Mouse (Mus musculus): ENCODE measurements around the gene Nup153. TPM values are rescaled to one million over a fixed set of nuclear protein-coding genes. Genes with fewer than 3 reads are reported as not detected.

Nup153 gene
- total RNA-seq, 1 experiment from 2014 or later = 155 TPM

- 0 out of 2 replicates have a peak, but pooled peaks have one; percentile 19 for ATAC-seq (replicated peaks; ENCODE audit: low read depth, poor library complexity, severe bottlenecking)
Measured at GRCm38 (mm10) chr13:46735219-46735807, 7.6 kb upstream of the Nup153 start.

- ATAC-seq (replicated peaks; ENCODE audit: low read depth, poor library complexity, severe bottlenecking) = no peak
Measured at GRCm38 (mm10) chr13:46729998-46730397, 2.3 kb upstream of the Nup153 start.

- no peak for ATAC-seq (replicated peaks; ENCODE audit: low read depth, poor library complexity, severe bottlenecking)
Measured at GRCm38 (mm10) chr13:46728411-46728810, 671 bp upstream of the Nup153 start.

- ATAC-seq (replicated peaks; ENCODE audit: low read depth, poor library complexity, severe bottlenecking) = peak; percentile 63
Measured at GRCm38 (mm10) chr13:46727038-46727836, 503 bp downstream of the Nup153 start.

- no peak for ATAC-seq (replicated peaks; ENCODE audit: low read depth, poor library complexity, severe bottlenecking)
Measured at GRCm38 (mm10) chr13:46726288-46727037, 1.3 kb downstream of the Nup153 start.

- peak; percentile 17; the same call in 1 of the 2 replicates for ATAC-seq (replicated peaks; ENCODE audit: low read depth, poor library complexity, severe bottlenecking)
Measured at GRCm38 (mm10) chr13:46725227-46725626, 2.5 kb downstream of the Nup153 start.

- ATAC-seq (replicated peaks; ENCODE audit: low read depth, poor library complexity, severe bottlenecking) = no peak
Measured at GRCm38 (mm10) chr13:46724371-46724770, 3.4 kb downstream of the Nup153 start.

GRCm38 (mm10) chr13:46721009-46721408 lies 6.7 kb downstream of the Nup153 start:
- ATAC-seq (replicated peaks; ENCODE audit: low read depth, poor library complexity, severe bottlenecking) = no peak

- ATAC-seq (replicated peaks; ENCODE audit: low read depth, poor library complexity, severe bottlenecking) = 0 out of 2 replicates have a peak, but pooled peaks have one; percentile 5
Measured at GRCm38 (mm10) chr13:46718893-46719400, 8.8 kb downstream of the Nup153 start.

- 0 out of 2 replicates have a peak, but pooled peaks have one; percentile 18 for ATAC-seq (replicated peaks; ENCODE audit: low read depth, poor library complexity, severe bottlenecking)
Measured at GRCm38 (mm10) chr13:46715976-46716639, 11.6 kb downstream of the Nup153 start.

- ATAC-seq (replicated peaks; ENCODE audit: low read depth, poor library complexity, severe bottlenecking) = no peak
Measured at GRCm38 (mm10) chr13:46713486-46713885, 14.3 kb downstream of the Nup153 start.

GRCm38 (mm10) chr13:46703138-46703537 lies 24.6 kb downstream of the Nup153 start:
- no peak for ATAC-seq (replicated peaks; ENCODE audit: low read depth, poor library complexity, severe bottlenecking)

- ATAC-seq (replicated peaks; ENCODE audit: low read depth, poor library complexity, severe bottlenecking) = peak; percentile 45; the same call in 1 of the 2 replicates
Measured at GRCm38 (mm10) chr13:46701486-46701885, 26.3 kb downstream of the Nup153 start.

GRCm38 (mm10) chr13:46699372-46699771 lies 28.4 kb downstream of the Nup153 start:
- ATAC-seq (replicated peaks; ENCODE audit: low read depth, poor library complexity, severe bottlenecking) = no peak

GRCm38 (mm10) chr13:46696788-46697187 lies 31.0 kb downstream of the Nup153 start:
- no peak for ATAC-seq (replicated peaks; ENCODE audit: low read depth, poor library complexity, severe bottlenecking)

- no peak for ATAC-seq (replicated peaks; ENCODE audit: low read depth, poor library complexity, severe bottlenecking)
Measured at GRCm38 (mm10) chr13:46695932-46696331, 31.8 kb downstream of the Nup153 start.

- ATAC-seq (replicated peaks; ENCODE audit: low read depth, poor library complexity, severe bottlenecking) = no peak
Measured at GRCm38 (mm10) chr13:46695296-46695908, 32.3 kb downstream of the Nup153 start.

- ATAC-seq (replicated peaks; ENCODE audit: low read depth, poor library complexity, severe bottlenecking) = 0 out of 2 replicates have a peak, but pooled peaks have one; percentile 32
Measured at GRCm38 (mm10) chr13:46690559-46691241, 37.0 kb downstream of the Nup153 start.

- no peak for ATAC-seq (replicated peaks; ENCODE audit: low read depth, poor library complexity, severe bottlenecking)
Measured at GRCm38 (mm10) chr13:46683370-46683769, 44.4 kb downstream of the Nup153 start.
